Mouse (Mus musculus) liver, postnatal 0 days (tissue): ENCODE measurements around the gene Dscam.

Experiments
- CTCF ChIP-seq: sonication (generic); IDR thresholded peaks from 2 replicates; pipeline ENCODE4 v1.5.1; 2016; ENCODE audit warnings: antibody characterized with exemption, low read depth
- EP300 ChIP-seq: IDR thresholded peaks from 2 replicates; pipeline ENCODE4 v1.6.1; 2016; ENCODE audit warnings: antibody characterized with exemption, low read depth, mild to moderate bottlenecking

GRCm38 (mm10) chr16:96659275-96659674 lies 511.3 kb downstream of the Dscam start:
- TF ChIP-seq CTCF (no peak), EP300 (no peak)
